In genomic region chr1:97659405-97659804, GRCm38 (mm10) we compare ENCODE assay signal across 8 mouse cellular contexts. TPM values are rescaled to one million over a fixed set of nuclear protein-coding genes. Genes with fewer than 3 reads are reported as not detected.
DNase-seq lines count a peak whose midpoint lies in the region; ATAC-seq lines count a peak whose summit lies in the region.

No protein-coding gene starts in this region.

- H3K27me3 ChIP-seq in erythroblast, embryonic 14.5 days (ENCODE audit: control insufficient read depth), result peaks cover 13% of the 10 kb centered on the region

- ATAC-seq in erythroblast, adult 5-6 weeks (replicated peaks; ENCODE audit: low FRiP score, poor library complexity, severe bottlenecking), result no peak
- ATAC-seq in granulocyte monocyte progenitor cell, adult 5-6 weeks (replicated peaks; ENCODE audit: poor library complexity, severe bottlenecking), result peak; percentile 50
- peak; percentile 48 for ATAC-seq in megakaryocyte, adult 5-6 weeks (ENCODE audit: poor library complexity, severe bottlenecking)
- ATAC-seq in activated CD4-positive, CD25-positive, alpha-beta regulatory T cell, adult 4 months, result no peak

- H3K9me3 ChIP-seq in erythroblast, embryonic 14.5 days (ENCODE audit: control insufficient read depth, low read length), result no peaks in the 10 kb centered on the region

- peaks cover 57% of the 10 kb centered on the region for H3K36me3 ChIP-seq in erythroblast, embryonic 14.5 days (ENCODE audit: control insufficient read depth)

- H3K4me3 ChIP-seq in erythroblast, embryonic 14.5 days (replicated peaks), result peak overlapping the region; percentile 97

- H3K4me1 ChIP-seq in erythroblast, embryonic 14.5 days (ENCODE audit: control insufficient read depth), result peaks cover 54% of the 10 kb centered on the region

- peak; percentile 85 for DNase-seq in A20 (ENCODE audit: low read depth, low spot score)
- no peak for DNase-seq in ovary, postnatal 36 days (ENCODE audit: low spot score)
- no peak for DNase-seq in left cerebral cortex, adult 11 months (ENCODE audit: low spot score)

RNA-seq across cellular contexts. Expression of gene D1Ertd622e, which starts 2.5 kb away (rescaled TPM):
- 3.7 and 6.8 TPM in 2 replicates for polyA plus RNA-seq in erythroblast, embryonic 14.5 days (2012)
- 59.6 and 64.9 TPM in 2 replicates for total RNA-seq in erythroblast, adult 5-6 weeks (2015; ENCODE audit: low replicate concordance)
- 55.3 and 93.8 TPM in 2 replicates for total RNA-seq in erythroblast, adult 5-6 weeks (2017; ENCODE audit: low replicate concordance)
- 30.1 and 31.0 TPM in 2 replicates for total RNA-seq in granulocyte monocyte progenitor cell, adult 5-6 weeks (2014; fragmentation: Nextera tagmentation)
- total RNA-seq in granulocyte monocyte progenitor cell, adult 5-6 weeks (2017), result 33.0 and 53.3 TPM in 2 replicates
- 90.6 and 116 TPM in 2 replicates for total RNA-seq in megakaryocyte, adult 5-6 weeks (2015)
- total RNA-seq in megakaryocyte, adult 5-6 weeks (2017), result 117 and 131 TPM in 2 replicates
- 10 to 100 TPM; 25.0 to 26.6 TPM for polyA plus RNA-seq in activated CD4-positive, CD25-positive, alpha-beta regulatory T cell, adult 4 months (2017; shearing (Covaris generic))

Comparison
In these comparisons a context has a peak if more than half of its experiments do, and no peak if none do; other contexts are left out.
1. ATAC-seq: peak in granulocyte monocyte progenitor cell, adult 5-6 weeks (single experiment) and megakaryocyte, adult 5-6 weeks (single experiment); none in erythroblast, adult 5-6 weeks (single experiment) and activated CD4-positive, CD25-positive, alpha-beta regulatory T cell, adult 4 months (single experiment).